Mouse (Mus musculus): ENCODE results near the gene Zmiz1.

- TF ChIP-seq CTCF (IDR thresholded peaks at IDR 0.05; ENCODE audit: low read depth), result no peak
- no peak for TF ChIP-seq EP300 (IDR thresholded peaks at IDR 0.05; ENCODE audit: low read depth)
These were observed 46.2 kb upstream of the Zmiz1 start for GRCm38 (mm10) chr14:25412811-25413210.
